Mouse (Mus musculus): ENCODE measurements at regions not wholly inside any gene's neighbourhood (a gene's known extent, or its start where the extent isn't known, plus 50 kb on each side); places are given as distances from the start of the nearest gene placed in this dataset.

DNA sequence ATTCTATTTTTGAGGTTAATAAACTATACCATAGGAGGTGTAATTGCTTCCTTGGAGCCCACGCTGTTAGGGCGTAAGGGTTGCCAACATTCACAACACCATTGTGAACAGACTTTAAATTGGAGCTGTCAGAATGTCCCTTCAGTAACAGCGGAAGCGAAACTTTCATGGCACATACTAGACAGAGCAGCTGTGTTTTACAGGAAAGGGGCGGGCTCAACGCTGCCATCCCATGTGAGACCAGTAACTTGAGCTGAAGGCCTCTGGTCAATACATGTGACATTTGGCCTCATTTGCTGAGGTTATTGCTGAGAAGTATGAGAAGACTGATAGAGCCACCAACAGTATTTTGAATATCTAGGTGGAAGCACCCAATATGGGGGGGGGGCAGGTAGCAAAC is 83.5 kb upstream of the Dock1 start:
- TF ChIP-seq CTCF (IDR thresholded peaks at IDR 0.05; ENCODE audit: low read depth, low read length) (no peak), POLR2A (IDR thresholded peaks at IDR 0.05; ENCODE audit: extremely low read depth, insufficient read depth, low read length) (no peak)

Measured in liver, adult 2 months (tissue).